Mouse (Mus musculus): Measurements from ENCODE around the gene Fam149a.
"Not testable (repeated sequence)": the region's sequence is repeated elsewhere in the genome, so short reads cannot be mapped to it uniquely, and the experiment has no call there.

Fam149a gene

GRCm38 (mm10) chr8:45332685-45333409, 49.2 kb downstream of the Fam149a start, which contains the start of gene Cyp4v3:
Gene Cyp4v3, minus strand, starts transcription at chr8:45333216.
- no peak for DNase-seq (ENCODE audit: extremely low spot score, low read depth, low spot score)

- no peak for DNase-seq (ENCODE audit: extremely low spot score, low read depth, low spot score)
Measured at GRCm38 (mm10) chr8:45330856-45331255, 51.2 kb downstream of the Fam149a start.

GRCm38 (mm10) chr8:45329206-45329980, 52.7 kb downstream of the Fam149a start:
- no peak for DNase-seq (ENCODE audit: extremely low spot score, low read depth, low spot score)

GRCm38 (mm10) chr8:45327076-45327475, 55.0 kb downstream of the Fam149a start:
- not testable (repeated sequence) for DNase-seq (ENCODE audit: extremely low spot score, low read depth, low spot score)

GRCm38 (mm10) chr8:45324151-45324550, 57.9 kb downstream of the Fam149a start:
- no peak for DNase-seq (ENCODE audit: extremely low spot score, low read depth, low spot score)

- no peak for DNase-seq (ENCODE audit: extremely low spot score, low read depth, low spot score)
Measured at GRCm38 (mm10) chr8:45321365-45321764, 60.7 kb downstream of the Fam149a start.

GRCm38 (mm10) chr8:45320930-45321329, 61.2 kb downstream of the Fam149a start:
- no peak for DNase-seq (ENCODE audit: extremely low spot score, low read depth, low spot score)

GRCm38 (mm10) chr8:45310967-45311366, 71.1 kb downstream of the Fam149a start:
- no peak for DNase-seq (ENCODE audit: extremely low spot score, low read depth, low spot score)

- DNase-seq (ENCODE audit: extremely low spot score, low read depth, low spot score): no peak
Measured at GRCm38 (mm10) chr8:45308366-45308765, 73.7 kb downstream of the Fam149a start, which contains the start of gene Gm45753. Gene Gm45753, minus strand, starts transcription at chr8:45308466.

GRCm38 (mm10) chr8:45305479-45305878, 76.6 kb downstream of the Fam149a start:
- no peak for DNase-seq (ENCODE audit: extremely low spot score, low read depth, low spot score)

- DNase-seq (ENCODE audit: extremely low spot score, low read depth, low spot score): no peak
Measured at GRCm38 (mm10) chr8:45304354-45304753, 77.7 kb downstream of the Fam149a start.

GRCm38 (mm10) chr8:45302390-45302789, 79.7 kb downstream of the Fam149a start:
- no peak for DNase-seq (ENCODE audit: extremely low spot score, low read depth, low spot score)

GRCm38 (mm10) chr8:45295276-45295675, 86.8 kb downstream of the Fam149a start:
- no peak for DNase-seq (ENCODE audit: extremely low spot score, low read depth, low spot score)

GRCm38 (mm10) chr8:45294687-45295086, 87.4 kb downstream of the Fam149a start, which contains the start of gene Klkb1:
Gene Klkb1, minus strand, starts transcription at chr8:45294859.
- DNase-seq (ENCODE audit: extremely low spot score, low read depth, low spot score): no peak

- DNase-seq (ENCODE audit: extremely low spot score, low read depth, low spot score): no peak
Measured at GRCm38 (mm10) chr8:45291790-45292189, 90.3 kb downstream of the Fam149a start.
